Comparison of ENCODE assay signal across 8 mouse cellular contexts in the genomic region with DNA sequence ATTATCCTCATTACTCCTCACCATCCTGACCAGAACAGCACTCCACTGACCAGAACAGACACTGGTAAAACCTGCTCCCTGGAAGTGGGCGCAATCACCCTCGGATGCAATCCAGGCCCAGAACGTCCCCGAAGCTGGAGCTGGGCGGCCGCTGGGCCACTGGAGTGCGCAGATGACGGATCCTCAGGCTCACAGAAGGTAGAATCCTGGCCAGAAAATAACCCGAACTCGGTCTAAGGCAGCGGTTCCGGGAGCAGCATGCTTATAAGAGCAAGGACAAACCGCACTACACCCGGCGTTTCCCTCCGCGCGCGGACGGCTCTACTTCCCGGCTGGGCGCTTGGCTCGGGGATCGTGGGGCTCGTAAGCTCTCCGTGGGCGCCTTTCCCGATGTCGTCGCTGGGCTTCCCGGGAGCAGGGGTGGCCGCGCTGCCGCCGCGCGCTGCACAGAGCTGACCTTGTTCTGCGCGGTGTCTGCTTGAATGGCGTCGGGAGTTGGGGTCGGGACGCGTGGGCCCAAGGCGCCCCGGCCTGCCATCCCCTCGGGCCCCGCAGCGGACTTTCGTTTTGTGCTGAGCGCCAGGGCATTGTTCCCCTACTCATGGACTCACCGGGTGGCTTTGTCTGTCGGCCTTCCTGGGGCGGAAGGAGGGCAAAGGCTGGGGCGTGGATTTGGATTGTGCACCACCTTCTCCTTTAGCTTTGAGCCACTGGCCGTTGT.
A peak's percentile ranks its signal among the peaks of the same experiment; 100 is the strongest.
DNase-seq lines count a peak whose midpoint lies in the region; ATAC-seq lines count a peak whose summit lies in the region.

No protein-coding gene starts in this region.

- H3K4me1 ChIP-seq in megakaryocyte, embryonic 14.5 days = peaks cover 15% of the 10 kb centered on the region

- H3K4me3 ChIP-seq in megakaryocyte, embryonic 14.5 days (replicated peaks) = peak overlapping the region; percentile 92

- H3K9me3 ChIP-seq in megakaryocyte, embryonic 14.5 days = no peaks in the 10 kb centered on the region

- no peaks in the 10 kb centered on the region for H3K36me3 ChIP-seq in megakaryocyte, embryonic 14.5 days (replicated peaks; ENCODE audit: low read length)

- peak; percentile 59 for ATAC-seq in activated CD4-positive, CD25-positive, alpha-beta regulatory T cell, adult 4 months
- ATAC-seq in inflammation-experienced regulatory T-cells, adult 6 months = peak; percentile 68

- no peaks in the 10 kb centered on the region for H3K27me3 ChIP-seq in megakaryocyte, embryonic 14.5 days (replicated peaks)

- peak; percentile 78 for DNase-seq in embryo, embryonic 10 days (ENCODE audit: low spot score)
- peak; percentile 90 for DNase-seq in gastrocnemius, postnatal 10 days
- peak; percentile 31 to 74 for DNase-seq in left cerebral cortex, adult 9 months (ENCODE audit: low spot score in 2 of 2)
- peak; percentile 72 to 78 for DNase-seq in right cerebral cortex, adult 2 months (ENCODE audit: low spot score in 2 of 2)
- peak; percentile 52 for DNase-seq in urinary bladder, postnatal 10 days (ENCODE audit: low spot score)

Comparison
In these comparisons a context has a peak if more than half of its experiments do, and no peak if none do; other contexts are left out.
1. Peak in every context shown above with its lines: DNase-seq, ATAC-seq and H3K4me3 ChIP-seq.